ENCODE assay signal across 23 mouse cellular contexts in the genomic region with DNA sequence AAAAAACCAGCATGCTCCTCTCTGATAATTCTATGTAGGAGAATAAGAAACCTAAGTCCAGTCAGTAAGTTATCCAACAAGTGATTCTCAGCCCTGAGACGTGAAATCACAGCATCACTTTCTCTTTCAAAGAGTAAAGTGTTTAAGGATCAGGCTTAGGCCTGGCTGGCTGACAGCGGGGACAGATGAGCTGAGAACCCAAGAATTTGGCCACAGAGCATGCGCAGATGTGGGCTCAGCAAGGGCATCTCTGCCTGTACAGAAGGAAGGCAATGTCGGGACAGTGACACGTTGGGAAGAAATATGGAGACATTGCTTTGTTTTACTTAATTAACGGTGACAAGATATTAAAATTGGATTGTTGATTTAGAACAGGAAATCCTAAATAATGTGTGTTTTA.
"Had no signal": no experiment of that assay in that cellular context is flagged by ENCODE, and none has a peak within 500 bp of the region (broad histone marks: within the 10 kb centered on the region; RNA-seq: fewer than 3 reads in every experiment).

No protein-coding gene starts in this region.

- H3K4me1 ChIP-seq: intestine, embryonic 15.5 days had no signal

- H3K27me3 ChIP-seq: heart, embryonic 12.5 days; intestine, embryonic 15.5 days had no signal

- H3K9ac ChIP-seq: heart, embryonic 12.5 days; hindbrain, embryonic 12.5 days; hindbrain, embryonic 14.5 days; intestine, embryonic 15.5 days; limb, embryonic 12.5 days; liver, embryonic 13.5 days had no signal

- H3K36me3 ChIP-seq: heart, embryonic 10.5 days; heart, embryonic 12.5 days; hindbrain, embryonic 10.5 days; hindbrain, embryonic 12.5 days; intestine, embryonic 15.5 days; limb, embryonic 10.5 days; limb, embryonic 12.5 days; liver, embryonic 13.5 days had no signal

- H3K4me3 ChIP-seq: heart, embryonic 10.5 days; heart, embryonic 12.5 days; hindbrain, embryonic 10.5 days; hindbrain, embryonic 12.5 days; intestine, embryonic 15.5 days; layer of hippocampus, adult 2 months; left cerebral cortex, adult 2 months; limb, embryonic 10.5 days; limb, embryonic 12.5 days; liver, embryonic 13.5 days had no signal

- H3K27ac ChIP-seq: heart, embryonic 10.5 days; hindbrain, embryonic 10.5 days; hindbrain, embryonic 12.5 days; hindbrain, embryonic 14.5 days; intestine, embryonic 15.5 days; layer of hippocampus, adult 2 months; left cerebral cortex, adult 2 months; limb, embryonic 10.5 days; limb, embryonic 12.5 days; liver, embryonic 13.5 days had no signal

- ATAC-seq: hindbrain, embryonic 16.5 days; inflammation-experienced regulatory T-cells, adult 6 months; intestine, embryonic 15.5 days; intestine, postnatal 0 days had no signal

- DNase-seq: gastrocnemius, postnatal 25 days; heart, adult 18-20 months; heart, postnatal 10 days; heart, postnatal 4 days; kidney, adult 18-20 months; kidney, adult 8-10 months; kidney, postnatal 14 days; liver; liver, embryonic 13.5 days had no signal

- H3K4me2 ChIP-seq: heart, embryonic 12.5 days; hindbrain, embryonic 12.5 days; hindbrain, embryonic 14.5 days; intestine, embryonic 15.5 days; limb, embryonic 12.5 days; liver, embryonic 11.5 days; liver, embryonic 13.5 days had no signal

- H3K9me3 ChIP-seq: heart, embryonic 10.5 days; hindbrain, embryonic 10.5 days; hindbrain, embryonic 12.5 days; intestine, embryonic 15.5 days; limb, embryonic 10.5 days; limb, embryonic 12.5 days; liver, embryonic 13.5 days had no signal
